In the genomic region with DNA sequence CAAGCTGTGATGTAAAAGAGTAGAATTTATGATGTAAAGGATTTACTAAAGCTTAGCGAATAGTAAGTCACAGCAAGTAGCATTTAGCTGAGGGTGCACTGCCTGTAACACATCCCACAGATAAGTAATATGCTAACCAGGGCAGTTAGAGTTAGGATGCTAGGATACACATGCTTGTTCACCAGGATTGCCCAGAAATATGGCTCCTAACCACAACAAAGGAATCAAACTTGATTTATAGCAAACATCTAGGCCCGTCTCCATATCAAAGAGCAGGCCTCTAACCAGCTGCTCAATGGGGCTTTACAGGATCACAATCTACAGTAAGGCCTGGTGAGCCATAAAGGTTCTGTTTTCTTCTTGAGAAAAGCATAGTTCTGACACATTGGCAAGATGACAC, we compare ENCODE assay signal across 8 mouse cellular contexts. TPM values are rescaled to one million over a fixed set of nuclear protein-coding genes. Genes with fewer than 3 reads are reported as not detected.
DNase-seq lines count a peak whose midpoint lies in the region; ATAC-seq and TF ChIP-seq lines count a peak whose summit lies in the region.
"Not testable (repeated sequence)": the region's sequence is repeated elsewhere in the genome, so short reads cannot be mapped to it uniquely, and the experiment has no call there.

No protein-coding gene starts in this region.

- TF ChIP-seq CTCF in E14TG2a.4 (conservative IDR thresholded peaks at IDR 0.05; ENCODE audit: low read length); stomach, postnatal 0 days (IDR thresholded peaks at IDR 0.05; ENCODE audit: low read depth): not testable (repeated sequence)

- H3K4me1 ChIP-seq in E14TG2a.4 (replicated peaks; ENCODE audit: low read depth, low read length); forebrain, embryonic 14.5 days (ENCODE audit: control insufficient read depth, insufficient read depth, low read length); hindbrain, embryonic 11.5 days (replicated peaks; ENCODE audit: control insufficient read depth, insufficient read depth, low read length); kidney, embryonic 16.5 days (ENCODE audit: insufficient read depth, low read length); stomach, postnatal 0 days (replicated peaks; ENCODE audit: control insufficient read depth, insufficient read depth): not testable (repeated sequence)
- peaks cover 11% of the 10 kb centered on the region for H3K4me1 ChIP-seq in liver, embryonic 15.5 days (replicated peaks)
- H3K4me1 ChIP-seq in midbrain, embryonic 15.5 days: peaks cover 15% of the 10 kb centered on the region

- H3K27ac ChIP-seq in forebrain, embryonic 14.5 days (ENCODE audit: low read depth, low read length); hindbrain, embryonic 11.5 days (ENCODE audit: low read depth, low read length); liver, embryonic 15.5 days (replicated peaks); midbrain, embryonic 15.5 days; stomach, postnatal 0 days (replicated peaks): not testable (repeated sequence)
- 0 out of 2 replicates have a peak overlapping the region, but pooled peaks have one; percentile 34 for H3K27ac ChIP-seq in kidney, embryonic 16.5 days (ENCODE audit: low read length)

- peaks cover 45% of the 10 kb centered on the region for H3K9me3 ChIP-seq in E14TG2a.4 (ENCODE audit: low read length)
- H3K9me3 ChIP-seq in forebrain, embryonic 14.5 days (replicated peaks; ENCODE audit: control insufficient read depth, low read length); hindbrain, embryonic 11.5 days (ENCODE audit: control insufficient read depth, low read length); kidney, embryonic 16.5 days (ENCODE audit: low read length); liver, embryonic 15.5 days (replicated peaks); midbrain, embryonic 15.5 days; stomach, postnatal 0 days (ENCODE audit: control insufficient read depth, low read length): not testable (repeated sequence)

- peak overlapping the region; percentile 50 for H3K4me2 ChIP-seq in forebrain, embryonic 14.5 days (ENCODE audit: low read length)
- H3K4me2 ChIP-seq in hindbrain, embryonic 11.5 days (replicated peaks; ENCODE audit: low read depth, low read length): peak overlapping the region; percentile 33
- H3K4me2 ChIP-seq in kidney, embryonic 16.5 days (replicated peaks; ENCODE audit: low read depth, low read length): peak overlapping the region; percentile 53
- H3K4me2 ChIP-seq in liver, embryonic 15.5 days: peak overlapping the region; percentile 72
- H3K4me2 ChIP-seq in midbrain, embryonic 15.5 days: peak overlapping the region; percentile 49
- peak overlapping the region; percentile 59 for H3K4me2 ChIP-seq in stomach, postnatal 0 days (replicated peaks; ENCODE audit: low read depth)

- peak; percentile 23 for DNase-seq in cerebellum, adult 9-10 months
- DNase-seq in forebrain, embryonic 14.5 days (ENCODE audit: low spot score): peak; percentile 7
- not testable (repeated sequence) for DNase-seq in hindbrain, embryonic 11.5 days (ENCODE audit: low spot score); stomach, postnatal 0 days (ENCODE audit: low spot score)

- H3K36me3 ChIP-seq in E14TG2a.4 (ENCODE audit: insufficient read depth, low read length): peaks cover 27% of the 10 kb centered on the region
- not testable (repeated sequence) for H3K36me3 ChIP-seq in forebrain, embryonic 14.5 days (ENCODE audit: control insufficient read depth, insufficient read depth, low read length); hindbrain, embryonic 11.5 days (ENCODE audit: control insufficient read depth, insufficient read depth, low read length); kidney, embryonic 16.5 days (ENCODE audit: insufficient read depth, low read length); liver, embryonic 15.5 days (replicated peaks); midbrain, embryonic 15.5 days (replicated peaks); stomach, postnatal 0 days (ENCODE audit: control insufficient read depth, insufficient read depth, low read length)

- peak overlapping the region; percentile 56 for H3K9ac ChIP-seq in forebrain, embryonic 14.5 days (ENCODE audit: low read length)
- peak overlapping the region; percentile 34; the same call in 1 of the 2 replicates for H3K9ac ChIP-seq in hindbrain, embryonic 11.5 days (ENCODE audit: low read depth, low read length)
- H3K9ac ChIP-seq in kidney, embryonic 16.5 days (replicated peaks; ENCODE audit: low read length): peak overlapping the region; percentile 51; the same call in 1 of the 2 replicates
- peak overlapping the region; percentile 55; the same call in 1 of the 2 replicates for H3K9ac ChIP-seq in liver, embryonic 15.5 days
- peak overlapping the region; percentile 59 for H3K9ac ChIP-seq in midbrain, embryonic 15.5 days
- H3K9ac ChIP-seq in stomach, postnatal 0 days (ENCODE audit: low read length): not testable (repeated sequence)

- H3K27me3 ChIP-seq in E14TG2a.4 (ENCODE audit: insufficient read depth, low read length); forebrain, embryonic 14.5 days (replicated peaks; ENCODE audit: control insufficient read depth, insufficient read depth, low read length); hindbrain, embryonic 11.5 days (ENCODE audit: control insufficient read depth, insufficient read depth, low read length); kidney, embryonic 16.5 days (ENCODE audit: insufficient read depth, low read length); liver, embryonic 15.5 days; midbrain, embryonic 15.5 days (replicated peaks); stomach, postnatal 0 days (ENCODE audit: control insufficient read depth, insufficient read depth, low read length): not testable (repeated sequence)

- 10% methylated on average over 2 of the region's 2 CpGs for WGBS in forebrain, embryonic 14.5 days
- 25% methylated on average over 2 of the region's 2 CpGs for WGBS in hindbrain, embryonic 11.5 days
- WGBS in kidney, embryonic 16.5 days: 2% methylated on average over 2 of the region's 2 CpGs
- WGBS in liver, embryonic 15.5 days (ENCODE audit: insufficient replicate concordance): 8% methylated on average over 2 of the region's 2 CpGs
- 14% methylated on average over 2 of the region's 2 CpGs for WGBS in midbrain, embryonic 15.5 days
- WGBS in stomach, postnatal 0 days: 6% methylated on average over 2 of the region's 2 CpGs

- TF ChIP-seq EP300 in stomach, postnatal 0 days (optimal IDR thresholded peaks at IDR 0.05): not testable (repeated sequence)

- peak overlapping the region; percentile 80 for H3K4me3 ChIP-seq in E14TG2a.4 (replicated peaks; ENCODE audit: low read length)
- peak overlapping the region; percentile 45 for H3K4me3 ChIP-seq in forebrain, embryonic 14.5 days (ENCODE audit: low read depth, low read length)
- H3K4me3 ChIP-seq in hindbrain, embryonic 11.5 days (ENCODE audit: low read depth, low read length): peak overlapping the region; percentile 49
- H3K4me3 ChIP-seq in kidney, embryonic 16.5 days (ENCODE audit: low read length): peak overlapping the region; percentile 60
- H3K4me3 ChIP-seq in liver, embryonic 15.5 days (replicated peaks): peak overlapping the region; percentile 67
- peak overlapping the region; percentile 62 for H3K4me3 ChIP-seq in midbrain, embryonic 15.5 days
- H3K4me3 ChIP-seq in stomach, postnatal 0 days (ENCODE audit: low read depth, low read length): peak overlapping the region; percentile 48; the same call in 1 of the 2 replicates

- ATAC-seq in forebrain, embryonic 14.5 days; hindbrain, embryonic 11.5 days (ENCODE audit: low FRiP score); kidney, embryonic 16.5 days (ENCODE audit: low FRiP score, low TSS enrichment); liver, embryonic 15.5 days (ENCODE audit: insufficient read depth); midbrain, embryonic 15.5 days (replicated peaks); stomach, postnatal 0 days (ENCODE audit: low FRiP score, low TSS enrichment): not testable (repeated sequence)

RNA-seq across cellular contexts. Expression of a gene that starts 0.9 kb away (rescaled TPM):
- polyA plus RNA-seq in forebrain, embryonic 14.5 days (2014; fragmentation: Nextera tagmentation; extraction: Ambion mirVana): 0.33 and 0.43 TPM in 2 replicates
- polyA plus RNA-seq in hindbrain, embryonic 11.5 days (2014; fragmentation: Nextera tagmentation; extraction: Ambion mirVana): 0.35 and 0.36 TPM in 2 replicates
- 0.72 and 0.76 TPM in 2 replicates for polyA plus RNA-seq in kidney, embryonic 16.5 days (2015; fragmentation: Nextera tagmentation; extraction: Ambion mirVana)
- 0.20 and 0.24 TPM in 2 replicates for polyA plus RNA-seq in liver, embryonic 15.5 days (2015; fragmentation: Nextera tagmentation; extraction: Ambion mirVana)
- polyA plus RNA-seq in midbrain, embryonic 15.5 days (2015; fragmentation: Nextera tagmentation; extraction: Ambion mirVana): 0.39 and 0.46 TPM in 2 replicates
- polyA plus RNA-seq in stomach, postnatal 0 days (2015; fragmentation: Nextera tagmentation; extraction: Ambion mirVana): 0.76 and 0.93 TPM in 2 replicates
